Mouse (Mus musculus): ENCODE measurements around the gene Nr1h2. TPM values are rescaled to one million over a fixed set of nuclear protein-coding genes. Genes with fewer than 3 reads are reported as not detected.

Gene Nr1h2
- polyA plus RNA-seq, 1 experiment from 2014 or later: 80.6 TPM

- ATAC-seq (replicated peaks; ENCODE audit: low FRiP score, low read depth) (no peak), DNase-seq (ENCODE audit: low spot score) (no peak)
- H3K27me3 ChIP-seq (ENCODE audit: insufficient read depth, low read length): 0 out of 2 replicates have a peak, but pooled peaks cover 7% of the 10 kb centered on the region
- H3K9ac ChIP-seq (ENCODE audit: low read depth, low read length): no peak overlapping the region
- no peaks in the 10 kb centered on the region for H3K9me3 ChIP-seq (replicated peaks; ENCODE audit: low read length)
- 88% methylated on average over 2 of the region's 2 CpGs for WGBS
- H3K36me3 ChIP-seq (ENCODE audit: insufficient read depth, low read length): no peaks in the 10 kb centered on the region
- TF ChIP-seq CTCF (IDR thresholded peaks at IDR 0.05; ENCODE audit: low read depth): no peak
- H3K27ac ChIP-seq: no peak overlapping the region
- H3K4me2 ChIP-seq (ENCODE audit: low read length): no peak overlapping the region
- no peak overlapping the region for H3K4me3 ChIP-seq (replicated peaks; ENCODE audit: low read depth, low read length)
- H3K4me1 ChIP-seq (replicated peaks; ENCODE audit: insufficient read depth, low read length): no peaks in the 10 kb centered on the region
Observed at GRCm38 (mm10) chr7:44523056-44523455, 30.7 kb downstream of the Nr1h2 start.

GRCm38 (mm10) chr7:44521710-44522109, 32.0 kb downstream of the Nr1h2 start:
- H3K36me3 ChIP-seq (ENCODE audit: insufficient read depth, low read length): no peaks in the 10 kb centered on the region
- no peaks in the 10 kb centered on the region for H3K9me3 ChIP-seq (replicated peaks; ENCODE audit: low read length)
- 0 out of 2 replicates have a peak, but pooled peaks cover 7% of the 10 kb centered on the region for H3K27me3 ChIP-seq (ENCODE audit: insufficient read depth, low read length)
- no peak overlapping the region; the same call in 1 of the 2 replicates for H3K4me3 ChIP-seq (replicated peaks; ENCODE audit: low read depth, low read length)
- DNase-seq (ENCODE audit: low spot score) (peak; percentile 72), ATAC-seq (replicated peaks; ENCODE audit: low FRiP score, low read depth) (peak; percentile 33; the same call in 1 of the 2 replicates)
- peak overlapping the region; percentile 28; the same call in 1 of the 2 replicates for H3K4me2 ChIP-seq (ENCODE audit: low read length)
- H3K9ac ChIP-seq (ENCODE audit: low read depth, low read length): no peak overlapping the region
- H3K4me1 ChIP-seq (replicated peaks; ENCODE audit: insufficient read depth, low read length): no peaks in the 10 kb centered on the region
- peak; percentile 81 for TF ChIP-seq CTCF (IDR thresholded peaks at IDR 0.05; ENCODE audit: low read depth)
- 1% methylated on average over 20 of the region's 20 CpGs for WGBS
- no peak overlapping the region for H3K27ac ChIP-seq

- H3K4me1 ChIP-seq (replicated peaks; ENCODE audit: insufficient read depth, low read length): no peaks in the 10 kb centered on the region
- DNase-seq (ENCODE audit: low spot score): no peak
- no peak overlapping the region for H3K4me3 ChIP-seq (replicated peaks; ENCODE audit: low read depth, low read length)
- no peaks in the 10 kb centered on the region for H3K36me3 ChIP-seq (ENCODE audit: insufficient read depth, low read length)
- no peak overlapping the region for H3K4me2 ChIP-seq (ENCODE audit: low read length)
- ATAC-seq (replicated peaks; ENCODE audit: low FRiP score, low read depth): no peak
- H3K27me3 ChIP-seq (ENCODE audit: insufficient read depth, low read length): 0 out of 2 replicates have a peak, but pooled peaks cover 7% of the 10 kb centered on the region
- H3K27ac ChIP-seq: no peak overlapping the region
- H3K9ac ChIP-seq (ENCODE audit: low read depth, low read length): no peak overlapping the region
- TF ChIP-seq CTCF (IDR thresholded peaks at IDR 0.05; ENCODE audit: low read depth): no peak
- H3K9me3 ChIP-seq (replicated peaks; ENCODE audit: low read length): no peaks in the 10 kb centered on the region
- WGBS: 47% methylated on average over 3 of the region's 3 CpGs
Observed at GRCm38 (mm10) chr7:44520990-44521389, 32.8 kb downstream of the Nr1h2 start.

GRCm38 (mm10) chr7:44519240-44519913, 34.4 kb downstream of the Nr1h2 start:
- no peak overlapping the region for H3K4me2 ChIP-seq (ENCODE audit: low read length)
- 0 out of 2 replicates have a peak, but pooled peaks cover 7% of the 10 kb centered on the region for H3K27me3 ChIP-seq (ENCODE audit: insufficient read depth, low read length)
- H3K36me3 ChIP-seq (ENCODE audit: insufficient read depth, low read length): no peaks in the 10 kb centered on the region
- no peak overlapping the region for H3K9ac ChIP-seq (ENCODE audit: low read depth, low read length)
- DNase-seq (ENCODE audit: low spot score): no peak
- H3K9me3 ChIP-seq (replicated peaks; ENCODE audit: low read length): no peaks in the 10 kb centered on the region
- no peak overlapping the region for H3K27ac ChIP-seq
- ATAC-seq (replicated peaks; ENCODE audit: low FRiP score, low read depth): no peak
- no peak; the same call in 1 of the 2 replicates for TF ChIP-seq CTCF (IDR thresholded peaks at IDR 0.05; ENCODE audit: low read depth)
- H3K4me3 ChIP-seq (replicated peaks; ENCODE audit: low read depth, low read length): no peak overlapping the region
- WGBS: 70% methylated on average over 9 of the region's 9 CpGs
- H3K4me1 ChIP-seq (replicated peaks; ENCODE audit: insufficient read depth, low read length): no peaks in the 10 kb centered on the region

GRCm38 (mm10) chr7:44507491-44507890, 46.3 kb downstream of the Nr1h2 start:
- H3K36me3 ChIP-seq (ENCODE audit: insufficient read depth, low read length): no peaks in the 10 kb centered on the region
- H3K4me1 ChIP-seq (replicated peaks; ENCODE audit: insufficient read depth, low read length): no peaks in the 10 kb centered on the region
- H3K4me2 ChIP-seq (ENCODE audit: low read length): no peak overlapping the region
- TF ChIP-seq CTCF (IDR thresholded peaks at IDR 0.05; ENCODE audit: low read depth): no peak
- H3K9ac ChIP-seq (ENCODE audit: low read depth, low read length): no peak overlapping the region
- H3K27me3 ChIP-seq (ENCODE audit: insufficient read depth, low read length): no peaks in the 10 kb centered on the region
- H3K27ac ChIP-seq: no peak overlapping the region
- no peak for DNase-seq (ENCODE audit: low spot score)
- no peaks in the 10 kb centered on the region for H3K9me3 ChIP-seq (replicated peaks; ENCODE audit: low read length)
- no peak for ATAC-seq (replicated peaks; ENCODE audit: low FRiP score, low read depth)
- H3K4me3 ChIP-seq (replicated peaks; ENCODE audit: low read depth, low read length): no peak overlapping the region

GRCm38 (mm10) chr7:44501563-44502115, 52.1 kb downstream of the Nr1h2 start:
- Histone ChIP-seq H3K9ac (ENCODE audit: low read depth, low read length) (no peak overlapping the region), H3K27ac (no peak overlapping the region), H3K4me3 (replicated peaks; ENCODE audit: low read depth, low read length) (no peak overlapping the region), H3K27me3 (ENCODE audit: insufficient read depth, low read length) (no peaks in the 10 kb centered on the region), H3K4me2 (ENCODE audit: low read length) (no peak overlapping the region), H3K36me3 (ENCODE audit: insufficient read depth, low read length) (no peaks in the 10 kb centered on the region), H3K4me1 (replicated peaks; ENCODE audit: insufficient read depth, low read length) (no peaks in the 10 kb centered on the region), H3K9me3 (replicated peaks; ENCODE audit: low read length) (no peaks in the 10 kb centered on the region)
- peak; percentile 58 for DNase-seq (ENCODE audit: low spot score)
- no peak for ATAC-seq (replicated peaks; ENCODE audit: low FRiP score, low read depth)
- 32% methylated on average over 5 of the region's 5 CpGs for WGBS
- peak; percentile 78 for TF ChIP-seq CTCF (IDR thresholded peaks at IDR 0.05; ENCODE audit: low read depth)
